Mouse (Mus musculus): ENCODE measurements at regions not wholly inside any gene's neighbourhood (a gene's known extent, or its start where the extent isn't known, plus 50 kb on each side); places are given as distances from the start of the nearest gene placed in this dataset.
"Not testable (repeated sequence)": the region's sequence is repeated elsewhere in the genome, so short reads cannot be mapped to it uniquely, and the experiment has no call there.

DNA sequence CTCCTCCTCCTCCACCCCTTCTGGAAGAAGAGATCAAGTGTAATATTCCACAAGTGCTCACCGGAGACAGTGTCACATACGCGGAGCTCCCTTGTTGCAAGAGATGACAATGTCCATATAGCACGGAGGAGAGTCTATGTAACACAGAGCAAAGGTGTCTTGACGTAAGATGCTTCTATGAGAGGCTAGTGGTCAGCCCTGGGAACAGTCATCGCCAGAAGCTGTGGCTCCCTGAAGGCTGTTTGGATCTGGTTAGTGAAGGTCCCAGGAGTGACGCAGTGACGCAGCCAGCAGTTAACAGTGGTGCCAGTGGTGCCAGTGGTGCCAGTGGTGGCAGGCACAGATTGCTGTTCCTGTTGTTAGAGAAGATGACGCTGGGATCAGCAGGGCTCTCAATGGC, 66.9 kb downstream of the Twistnb start:
- TF ChIP-seq POU5F1 (IDR thresholded peaks at IDR 0.05; ENCODE audit: borderline replicate concordance, low read length) (no peak), CTCF (conservative IDR thresholded peaks at IDR 0.05; ENCODE audit: low read length) (no peak), NANOG (IDR thresholded peaks at IDR 0.05; ENCODE audit: borderline replicate concordance, low read length) (no peak)
- no peak overlapping the region for H3K4me3 ChIP-seq (replicated peaks; ENCODE audit: low read length)
- H3K27me3 ChIP-seq (ENCODE audit: insufficient read depth, low read length), result no peaks in the 10 kb centered on the region
- H3K4me1 ChIP-seq (replicated peaks; ENCODE audit: low read depth, low read length), result no peaks in the 10 kb centered on the region
- no peaks in the 10 kb centered on the region for H3K9me3 ChIP-seq (ENCODE audit: low read length)
- no peaks in the 10 kb centered on the region for H3K36me3 ChIP-seq (ENCODE audit: insufficient read depth, low read length)

DNA sequence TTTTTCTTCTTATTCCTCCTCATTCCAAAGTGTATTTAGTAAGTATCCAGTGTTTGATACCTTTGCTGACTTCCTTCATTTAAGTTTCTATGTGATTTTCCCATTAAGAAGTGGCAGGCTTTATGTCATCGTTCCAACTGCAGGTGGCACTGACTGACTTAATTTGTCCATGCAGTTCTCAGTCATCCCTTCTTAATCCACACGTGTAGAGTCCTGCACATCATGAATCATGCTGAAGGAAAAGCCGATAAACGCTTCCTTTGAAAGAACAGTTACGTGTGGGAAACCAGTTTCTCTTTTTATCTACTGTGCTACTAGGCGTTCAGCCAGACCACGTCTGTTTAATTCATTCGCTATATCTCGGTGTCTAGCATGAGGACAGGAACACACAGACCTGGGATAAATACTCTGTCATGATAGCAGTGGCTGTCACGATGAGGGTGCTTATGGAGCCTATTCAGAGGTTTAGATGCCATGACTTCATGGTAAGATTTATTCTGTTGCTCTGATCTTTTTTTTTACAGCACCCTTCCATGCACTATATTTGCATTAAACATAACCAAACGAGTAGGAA, 68.0 kb downstream of the Twistnb start:
- Histone ChIP-seq H3K4me1 (replicated peaks; ENCODE audit: low read depth, low read length) (no peaks in the 10 kb centered on the region), H3K27me3 (ENCODE audit: insufficient read depth, low read length) (no peaks in the 10 kb centered on the region), H3K36me3 (ENCODE audit: insufficient read depth, low read length) (no peaks in the 10 kb centered on the region), H3K4me3 (replicated peaks; ENCODE audit: low read length) (no peak overlapping the region), H3K9me3 (ENCODE audit: low read length) (no peaks in the 10 kb centered on the region)
- TF ChIP-seq POU5F1 (IDR thresholded peaks at IDR 0.05; ENCODE audit: borderline replicate concordance, low read length) (no peak), CTCF (conservative IDR thresholded peaks at IDR 0.05; ENCODE audit: low read length) (no peak), NANOG (IDR thresholded peaks at IDR 0.05; ENCODE audit: borderline replicate concordance, low read length) (no peak)

GRCm38 (mm10) chr12:33541566-33541965, 112.1 kb downstream of the Twistnb start:
- no peak overlapping the region for H3K4me3 ChIP-seq (replicated peaks; ENCODE audit: low read length)
- H3K27me3 ChIP-seq (ENCODE audit: insufficient read depth, low read length), result no peaks in the 10 kb centered on the region
- no peaks in the 10 kb centered on the region for H3K36me3 ChIP-seq (ENCODE audit: insufficient read depth, low read length)
- TF ChIP-seq POU5F1 (IDR thresholded peaks at IDR 0.05; ENCODE audit: borderline replicate concordance, low read length) (no peak), NANOG (IDR thresholded peaks at IDR 0.05; ENCODE audit: borderline replicate concordance, low read length) (no peak), CTCF (conservative IDR thresholded peaks at IDR 0.05; ENCODE audit: low read length) (no peak)
- H3K9me3 ChIP-seq (ENCODE audit: low read length), result no peaks in the 10 kb centered on the region
- H3K4me1 ChIP-seq (replicated peaks; ENCODE audit: low read depth, low read length), result no peaks in the 10 kb centered on the region

GRCm38 (mm10) chr12:33551660-33552059, 122.2 kb downstream of the Twistnb start:
- H3K4me3 ChIP-seq (replicated peaks; ENCODE audit: low read length); H3K9me3 ChIP-seq (ENCODE audit: low read length); H3K27me3 ChIP-seq (ENCODE audit: insufficient read depth, low read length); H3K36me3 ChIP-seq (ENCODE audit: insufficient read depth, low read length): not testable (repeated sequence)
- H3K4me1 ChIP-seq (replicated peaks; ENCODE audit: low read depth, low read length), result peaks cover 18% of the 10 kb centered on the region

GRCm38 (mm10) chr12:33552231-33552630, 122.8 kb downstream of the Twistnb start:
- Histone ChIP-seq H3K4me1 (replicated peaks; ENCODE audit: low read depth, low read length) (peaks cover 18% of the 10 kb centered on the region), H3K4me3 (replicated peaks; ENCODE audit: low read length) (no peak overlapping the region), H3K36me3 (ENCODE audit: insufficient read depth, low read length) (no peaks in the 10 kb centered on the region), H3K27me3 (ENCODE audit: insufficient read depth, low read length) (no peaks in the 10 kb centered on the region; the same call in 1 of the 2 replicates), H3K9me3 (ENCODE audit: low read length) (no peaks in the 10 kb centered on the region)
- TF ChIP-seq NANOG (IDR thresholded peaks at IDR 0.05; ENCODE audit: borderline replicate concordance, low read length) (no peak), CTCF (conservative IDR thresholded peaks at IDR 0.05; ENCODE audit: low read length) (no peak), POU5F1 (IDR thresholded peaks at IDR 0.05; ENCODE audit: borderline replicate concordance, low read length) (no peak)

DNA sequence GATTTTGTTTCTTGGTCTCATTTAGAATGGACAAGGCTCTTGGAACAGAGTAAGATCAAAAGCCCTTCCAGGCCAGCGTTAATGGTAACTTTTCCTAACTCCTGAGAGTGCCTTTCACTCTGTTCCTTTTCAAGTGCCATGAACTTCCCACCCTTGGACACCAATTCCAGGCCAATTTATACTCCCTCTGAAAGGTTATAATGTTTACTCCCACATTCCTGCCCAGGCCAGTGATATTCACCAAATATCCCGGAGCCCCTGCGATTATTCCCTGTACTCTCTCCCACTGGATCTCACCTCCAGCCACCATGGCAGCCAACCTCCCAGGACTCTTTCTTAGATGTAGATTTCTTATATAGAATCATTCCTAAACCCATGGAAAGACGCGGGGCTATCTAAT, 123.2 kb downstream of the Twistnb start:
- H3K4me1 ChIP-seq (replicated peaks; ENCODE audit: low read depth, low read length), result peaks cover 18% of the 10 kb centered on the region
- TF ChIP-seq POU5F1 (IDR thresholded peaks at IDR 0.05; ENCODE audit: borderline replicate concordance, low read length), result no peak
- TF ChIP-seq CTCF (conservative IDR thresholded peaks at IDR 0.05; ENCODE audit: low read length), result no peak
- no peak for TF ChIP-seq NANOG (IDR thresholded peaks at IDR 0.05; ENCODE audit: borderline replicate concordance, low read length)
- no peaks in the 10 kb centered on the region for H3K36me3 ChIP-seq (ENCODE audit: insufficient read depth, low read length)
- H3K4me3 ChIP-seq (replicated peaks; ENCODE audit: low read length), result no peak overlapping the region
- no peaks in the 10 kb centered on the region for H3K9me3 ChIP-seq (ENCODE audit: low read length)
- no peaks in the 10 kb centered on the region; the same call in 1 of the 2 replicates for H3K27me3 ChIP-seq (ENCODE audit: insufficient read depth, low read length)

DNA sequence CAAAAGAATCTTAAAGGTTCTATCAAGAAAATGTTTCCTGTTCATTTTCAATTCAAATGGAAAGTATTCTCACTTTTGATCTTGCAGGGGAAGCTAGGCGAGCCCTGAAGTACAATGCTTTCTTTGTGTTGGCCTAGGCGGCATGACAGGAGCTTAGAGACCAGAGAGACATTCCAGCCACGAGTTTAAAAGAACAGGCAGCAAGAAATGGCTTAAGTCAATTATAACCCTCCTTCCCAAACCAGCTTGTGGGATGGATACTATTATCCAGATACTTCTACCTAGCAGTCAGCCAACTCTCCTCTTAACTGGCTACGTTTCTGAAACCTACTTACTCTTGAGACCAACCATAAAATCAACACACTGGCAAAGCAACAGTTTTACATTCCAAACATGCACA, 124.3 kb downstream of the Twistnb start:
- no peak overlapping the region for H3K4me3 ChIP-seq (replicated peaks; ENCODE audit: low read length)
- H3K9me3 ChIP-seq (ENCODE audit: low read length), result no peaks in the 10 kb centered on the region
- H3K27me3 ChIP-seq (ENCODE audit: insufficient read depth, low read length), result no peaks in the 10 kb centered on the region; the same call in 1 of the 2 replicates
- peaks cover 18% of the 10 kb centered on the region for H3K4me1 ChIP-seq (replicated peaks; ENCODE audit: low read depth, low read length)
- TF ChIP-seq NANOG (IDR thresholded peaks at IDR 0.05; ENCODE audit: borderline replicate concordance, low read length), result no peak
- no peak for TF ChIP-seq POU5F1 (IDR thresholded peaks at IDR 0.05; ENCODE audit: borderline replicate concordance, low read length)
- no peak for TF ChIP-seq CTCF (conservative IDR thresholded peaks at IDR 0.05; ENCODE audit: low read length)
- H3K36me3 ChIP-seq (ENCODE audit: insufficient read depth, low read length), result no peaks in the 10 kb centered on the region

GRCm38 (mm10) chr12:33561141-33561540, 131.7 kb downstream of the Twistnb start:
- Histone ChIP-seq H3K27me3 (ENCODE audit: insufficient read depth, low read length) (no peaks in the 10 kb centered on the region; the same call in 1 of the 2 replicates), H3K4me1 (replicated peaks; ENCODE audit: low read depth, low read length) (no peaks in the 10 kb centered on the region), H3K4me3 (replicated peaks; ENCODE audit: low read length) (no peak overlapping the region), H3K36me3 (ENCODE audit: insufficient read depth, low read length) (no peaks in the 10 kb centered on the region), H3K9me3 (ENCODE audit: low read length) (no peaks in the 10 kb centered on the region)
- TF ChIP-seq POU5F1 (IDR thresholded peaks at IDR 0.05; ENCODE audit: borderline replicate concordance, low read length) (no peak), NANOG (IDR thresholded peaks at IDR 0.05; ENCODE audit: borderline replicate concordance, low read length) (no peak), CTCF (conservative IDR thresholded peaks at IDR 0.05; ENCODE audit: low read length) (no peak)

GRCm38 (mm10) chr12:33577877-33578428, 148.5 kb downstream of the Twistnb start:
- no peak for TF ChIP-seq NANOG (IDR thresholded peaks at IDR 0.05; ENCODE audit: borderline replicate concordance, low read length)
- TF ChIP-seq POU5F1 (IDR thresholded peaks at IDR 0.05; ENCODE audit: borderline replicate concordance, low read length), result no peak
- no peak for TF ChIP-seq CTCF (conservative IDR thresholded peaks at IDR 0.05; ENCODE audit: low read length)
- Histone ChIP-seq H3K4me1 (replicated peaks; ENCODE audit: low read depth, low read length) (no peaks in the 10 kb centered on the region), H3K27me3 (ENCODE audit: insufficient read depth, low read length) (no peaks in the 10 kb centered on the region), H3K36me3 (ENCODE audit: insufficient read depth, low read length) (no peaks in the 10 kb centered on the region), H3K9me3 (ENCODE audit: low read length) (no peaks in the 10 kb centered on the region), H3K4me3 (replicated peaks; ENCODE audit: low read length) (no peak overlapping the region)

Measured in E14TG2a.4 (cell line).